Mouse (Mus musculus) right cerebral cortex, adult 2 months (tissue): ENCODE measurements around the gene Ercc5.
A peak's percentile ranks its signal among the peaks of the same experiment; 100 is the strongest.

Source experiments
- DNase-seq, 2 experiments: peaks; one replicate each; pipeline ENCODE4 v3.0.0; 2021 to 2022; ENCODE audit warnings: low spot score in 2 of 2

Ercc5 gene

DNA sequence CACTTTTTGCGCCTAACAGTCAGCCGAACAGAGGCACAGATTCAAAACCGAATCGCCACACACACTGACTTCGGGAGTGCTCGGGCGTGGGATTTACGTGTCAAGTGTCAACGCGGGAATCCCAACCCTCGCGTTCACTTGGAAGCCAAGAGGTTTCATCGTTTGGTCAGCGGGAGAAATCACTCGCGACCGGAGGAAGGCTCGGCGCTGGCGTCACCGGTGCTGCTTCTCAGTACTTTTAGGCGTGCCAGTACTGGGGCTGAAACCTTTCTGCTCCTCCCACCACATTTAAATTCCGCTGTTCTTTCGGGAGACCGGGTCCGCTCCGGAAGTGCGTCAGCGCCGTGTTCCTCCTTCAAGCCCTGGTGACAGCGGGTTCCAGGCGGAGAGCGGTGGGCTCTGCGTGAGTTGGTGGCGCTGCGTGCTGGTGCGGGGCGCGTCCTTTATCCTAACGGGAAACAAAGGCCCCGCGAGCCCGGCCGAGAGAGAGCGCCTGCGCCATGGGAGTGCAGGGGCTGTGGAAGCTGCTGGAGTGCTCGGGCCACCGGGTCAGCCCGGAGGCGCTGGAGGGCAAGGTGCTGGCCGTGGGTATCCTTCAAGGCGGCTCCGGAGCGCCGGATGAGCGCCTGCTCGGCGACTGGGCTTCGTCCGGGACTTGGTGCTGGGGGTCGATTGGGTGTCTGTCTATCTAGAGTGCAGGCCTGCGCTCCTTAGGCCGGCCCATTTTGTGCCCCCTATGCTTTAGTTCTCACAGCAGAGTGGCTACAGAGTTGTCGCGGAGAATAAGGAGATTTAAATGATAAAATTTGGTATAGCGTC lies at the start of gene Ercc5:
Gene Ercc5 (plus strand): TSS at position 182 of the 819 bp plus-strand sequence.
- DNase-seq, result peak; percentile 86 to 89

DNA sequence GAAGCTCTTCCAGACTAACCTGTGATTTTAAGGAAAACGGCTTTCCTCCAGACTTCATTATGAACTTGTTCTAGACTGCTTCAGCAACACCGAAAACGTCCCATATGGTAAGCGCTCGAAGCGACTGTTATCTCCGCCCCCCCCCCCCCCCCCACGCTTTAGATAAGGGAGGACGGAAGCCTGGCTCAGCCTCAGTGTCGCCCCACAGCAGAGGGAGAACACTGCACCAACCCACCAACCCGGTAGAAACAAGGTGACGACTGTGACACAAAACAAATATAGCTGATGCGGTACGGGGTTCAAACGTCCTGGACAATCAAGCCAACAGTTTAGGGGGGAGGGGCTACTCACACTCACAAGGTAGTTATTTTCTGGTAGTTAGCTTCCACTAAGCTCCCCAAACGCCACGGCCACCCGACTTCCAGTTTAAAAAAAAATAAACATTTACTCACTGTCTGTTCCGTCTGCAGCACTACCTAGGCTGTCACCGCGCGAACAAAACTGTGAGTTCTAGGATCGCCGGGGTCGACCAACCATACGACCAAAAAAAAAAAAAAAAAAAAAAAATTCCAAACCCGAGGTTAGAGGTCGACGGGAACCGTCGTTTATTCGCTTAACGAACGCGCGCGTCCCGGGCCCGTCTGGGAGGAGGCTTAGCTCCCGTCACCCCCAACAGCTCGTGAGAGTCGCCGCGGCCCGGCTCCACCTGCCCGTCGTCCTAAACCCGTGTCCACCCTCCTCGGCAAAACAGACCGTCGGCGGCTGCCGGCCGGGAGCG lies 45.9 kb upstream of the Ercc5 start:
- DNase-seq, result peak; percentile 13 to 17

DNA sequence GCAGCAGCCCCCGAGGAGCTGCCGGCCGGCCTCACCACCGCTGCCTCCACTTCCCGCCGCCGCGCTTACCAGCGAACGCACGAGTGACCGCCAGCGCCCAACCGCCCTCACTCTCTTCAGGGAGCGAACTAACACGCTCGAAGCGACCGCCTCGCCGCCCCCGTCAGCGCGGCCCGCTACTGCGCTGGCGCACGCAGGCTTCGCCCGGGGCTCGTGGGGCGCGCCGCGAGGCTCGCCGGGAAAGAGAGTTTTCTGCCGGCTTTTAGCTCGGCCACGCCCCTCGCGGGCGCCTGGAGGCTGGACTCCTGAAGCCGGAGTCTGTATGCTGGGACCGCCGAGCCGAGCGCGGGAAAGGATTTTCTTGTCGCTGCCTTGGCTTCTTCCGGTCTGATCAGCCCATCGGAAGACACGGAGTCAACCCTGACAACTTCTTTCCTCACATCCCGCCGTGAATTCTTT lies 45.3 kb upstream of the Ercc5 start, which contains the start of gene Tex30:
Gene Tex30 (minus strand): TSS at position 183 of the 459 bp plus-strand sequence.
- peak; percentile 93 to 94 for DNase-seq

DNA sequence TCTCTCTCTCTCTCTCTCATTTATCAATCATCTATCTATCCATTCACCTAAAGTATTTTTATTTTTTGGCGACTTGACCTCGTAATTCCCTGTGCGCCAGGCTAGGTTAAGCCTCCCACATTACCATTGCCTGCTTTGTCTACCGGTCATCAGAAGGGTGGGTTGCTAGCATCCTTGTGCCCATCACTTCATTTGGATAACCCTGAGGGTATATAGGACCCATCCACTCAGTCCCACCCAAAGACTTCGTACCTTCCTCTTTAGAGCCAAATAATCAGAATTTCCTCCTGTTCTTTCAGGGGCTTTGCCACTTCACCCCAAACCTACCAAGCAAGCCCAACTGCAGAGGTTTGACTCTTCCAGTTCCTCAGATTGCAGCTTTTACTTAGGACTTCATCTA lies 44.6 kb upstream of the Ercc5 start:
- no peak for DNase-seq

DNA sequence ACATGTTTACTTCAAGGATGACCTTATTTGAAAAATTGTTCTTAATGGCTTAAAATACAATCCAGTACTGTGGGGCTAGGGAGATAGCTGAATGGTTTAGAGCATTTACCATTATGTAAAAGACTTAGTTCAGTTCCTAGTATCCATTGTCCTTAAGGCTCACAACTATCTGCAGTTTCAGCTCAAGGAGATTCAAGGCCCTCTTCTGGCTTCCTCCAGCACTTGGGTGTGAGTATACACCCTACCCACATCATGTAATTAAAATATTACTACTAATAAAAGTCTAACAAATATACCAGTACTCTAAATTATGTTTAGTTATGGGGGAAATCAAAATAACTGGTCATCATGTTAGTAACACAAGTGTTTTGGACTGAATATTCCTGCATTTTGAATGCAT lies 30.0 kb upstream of the Ercc5 start:
- no peak for DNase-seq

DNA sequence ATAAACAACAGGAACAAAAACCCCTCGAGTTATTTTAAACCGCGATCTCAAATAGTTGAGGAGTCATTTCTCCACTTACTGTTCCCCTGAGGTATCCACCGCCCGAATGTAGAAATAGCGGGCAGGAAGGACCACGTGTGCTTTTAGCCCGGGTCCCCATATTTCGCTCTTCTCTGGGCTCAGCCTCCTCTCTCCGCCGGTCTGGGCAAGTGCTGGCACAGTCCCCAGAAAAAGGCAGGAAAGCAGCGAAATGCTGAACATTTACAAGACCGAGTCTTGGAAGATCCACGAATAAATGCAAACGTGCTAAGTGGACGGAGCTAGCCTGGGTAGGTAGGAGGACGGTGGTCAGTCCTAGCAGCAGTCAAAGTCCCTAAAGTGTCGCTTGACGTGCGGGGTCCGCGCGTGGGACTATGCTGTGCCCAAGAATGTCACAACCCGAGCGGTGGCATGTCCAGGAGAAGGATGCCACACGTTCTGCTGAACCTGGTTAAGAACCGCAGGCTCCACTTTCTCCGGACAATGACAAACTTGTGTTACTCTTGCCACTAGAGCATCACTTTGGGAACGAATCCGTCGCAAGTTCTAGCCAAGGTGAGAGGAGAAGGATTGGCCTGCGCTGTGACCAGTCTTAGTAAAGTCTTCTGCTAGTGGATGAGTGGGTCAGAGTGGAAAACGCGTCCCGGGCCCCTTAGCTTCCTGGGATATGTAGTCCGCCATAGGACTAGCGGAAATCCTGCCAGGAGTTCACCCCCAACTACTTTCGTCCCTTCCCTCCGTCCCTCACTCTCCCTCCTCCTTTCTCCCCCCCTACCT lies 29.1 kb upstream of the Ercc5 start, which contains the start of the genes Kdelc1 and Bivm:
Gene Kdelc1 (minus strand): TSS at position 570 of the 816 bp plus-strand sequence.
Gene Bivm (plus strand): TSS at position 719 of the 816 bp plus-strand sequence.
- peak; percentile 90 to 91 for DNase-seq

DNA sequence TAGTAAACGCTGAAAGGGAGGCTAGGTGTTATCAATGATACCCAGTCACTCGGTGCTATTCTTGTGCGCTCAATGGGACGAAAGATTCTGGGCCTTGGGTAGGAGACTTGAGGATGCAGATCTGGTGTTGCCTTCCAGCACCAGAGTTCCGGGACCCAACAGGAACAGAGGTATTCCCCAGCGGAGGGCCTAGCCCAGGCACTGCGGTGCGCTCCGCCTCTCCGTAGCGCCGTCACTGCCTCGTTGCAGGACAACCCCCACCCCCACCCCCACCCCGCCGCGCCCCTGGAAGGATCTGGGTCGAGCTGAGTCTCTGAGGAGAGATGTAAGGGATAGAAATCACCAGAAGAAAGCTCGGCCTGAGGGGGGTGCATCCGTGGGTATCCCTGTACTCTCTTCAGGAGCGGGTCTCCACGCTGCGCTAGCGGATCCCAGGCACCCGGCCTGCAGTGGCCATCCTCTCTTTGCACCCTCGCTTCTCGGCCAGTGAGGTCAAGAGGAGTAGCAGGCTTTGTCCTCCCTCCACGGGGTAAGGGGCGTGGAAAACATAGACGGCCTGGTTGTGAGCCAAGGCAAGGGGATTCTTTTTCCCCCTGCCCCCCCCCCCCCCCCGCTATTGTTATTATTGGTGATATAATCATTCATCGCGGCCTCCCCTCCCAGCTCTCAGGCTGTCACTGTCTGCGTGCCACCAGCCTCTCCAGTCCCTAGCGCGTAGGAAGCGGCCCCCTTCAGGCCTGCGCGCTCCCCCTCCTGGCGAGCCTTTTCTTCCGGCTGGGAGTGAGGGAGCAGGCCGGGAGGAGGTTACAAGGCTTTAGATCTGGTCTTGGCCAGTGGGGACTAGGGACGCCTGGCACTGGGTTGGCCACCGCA lies 28.1 kb upstream of the Ercc5 start:
- DNase-seq, result peak; percentile 80

DNA sequence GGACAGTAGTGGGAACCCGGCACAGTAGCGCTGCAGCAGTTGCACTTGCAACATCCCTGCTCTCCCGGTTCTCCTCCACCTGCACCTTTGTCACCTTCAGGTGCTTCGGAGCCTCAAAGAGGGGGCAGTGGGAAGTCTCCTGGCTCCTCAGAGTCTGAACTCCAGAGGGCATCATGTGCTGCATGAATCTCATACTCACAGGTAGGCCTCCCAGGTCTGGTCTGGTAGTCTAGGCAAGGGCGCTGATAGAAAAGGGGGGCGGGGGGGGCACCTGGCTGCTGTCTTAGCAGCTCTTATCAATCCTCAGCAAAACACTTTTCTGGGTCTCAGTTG lies 27.5 kb upstream of the Ercc5 start:
- no peak for DNase-seq

DNA sequence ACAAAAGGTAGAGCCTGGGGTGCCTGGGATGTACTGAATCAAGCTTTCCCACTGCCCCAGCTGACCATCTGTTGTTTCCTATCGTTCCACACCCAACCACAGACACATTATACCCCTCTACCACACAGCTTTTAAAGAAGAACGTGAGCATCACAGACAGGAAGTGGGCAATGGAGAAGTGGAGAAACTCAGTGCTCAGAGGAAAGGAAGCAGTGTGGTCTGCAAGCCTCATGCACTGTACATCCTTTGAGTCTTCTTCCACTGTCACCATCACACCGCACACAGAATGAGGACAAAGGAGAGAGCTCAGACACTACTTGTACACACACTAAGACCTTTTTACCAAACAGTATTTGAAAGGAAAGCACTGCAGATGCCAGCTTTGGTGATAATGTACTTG lies 25.3 kb upstream of the Ercc5 start:
- DNase-seq, result no peak

DNA sequence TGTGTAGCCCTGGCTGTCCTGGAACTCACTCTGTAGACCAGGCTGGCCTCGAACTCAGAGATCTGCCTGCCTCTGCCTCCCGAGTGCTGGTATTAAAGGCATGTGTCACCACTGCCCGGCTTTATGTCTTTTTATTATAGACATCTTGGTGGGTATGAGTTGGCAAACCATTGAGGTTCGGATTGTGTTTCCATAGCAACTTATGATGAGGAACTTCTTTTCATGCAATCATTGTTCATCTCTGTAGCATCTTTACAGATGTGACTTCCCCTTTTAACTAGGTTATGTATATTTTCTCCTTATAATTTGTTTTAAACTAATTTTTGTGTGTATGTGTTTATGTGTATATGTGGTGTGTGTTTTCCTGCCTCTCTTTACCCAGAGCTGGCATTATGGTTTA lies 22.0 kb upstream of the Ercc5 start:
- DNase-seq, result no peak

DNA sequence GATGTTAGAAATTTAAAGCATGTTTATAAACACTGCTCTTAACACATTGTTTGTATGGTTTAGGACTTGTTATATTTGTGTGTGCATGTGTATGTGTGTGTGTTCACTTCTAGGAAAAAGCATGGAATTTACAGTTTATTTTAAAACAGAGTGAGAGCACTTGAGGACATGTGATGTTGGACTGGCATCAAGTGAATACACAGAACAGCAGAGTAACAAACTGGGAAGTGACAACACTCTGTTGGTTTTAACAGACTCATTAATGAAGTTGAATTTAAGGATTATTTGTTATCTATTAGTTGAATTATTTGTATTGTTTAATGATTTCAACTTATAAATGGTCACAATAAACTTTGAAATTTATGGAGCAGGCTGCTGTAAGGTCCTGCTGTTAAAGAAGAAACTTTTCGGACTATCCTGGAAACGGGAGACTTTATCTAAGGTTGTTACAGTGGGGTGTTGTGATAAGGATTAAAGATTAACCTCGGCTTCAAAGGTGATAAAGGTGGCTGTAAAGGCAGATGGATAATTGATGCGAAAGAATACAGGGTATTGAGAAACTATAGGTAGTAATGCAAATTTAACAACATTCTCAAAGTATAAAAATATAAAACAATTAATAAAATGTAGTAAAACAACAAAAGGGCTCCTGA lies 17.5 kb upstream of the Ercc5 start:
- no peak for DNase-seq

DNA sequence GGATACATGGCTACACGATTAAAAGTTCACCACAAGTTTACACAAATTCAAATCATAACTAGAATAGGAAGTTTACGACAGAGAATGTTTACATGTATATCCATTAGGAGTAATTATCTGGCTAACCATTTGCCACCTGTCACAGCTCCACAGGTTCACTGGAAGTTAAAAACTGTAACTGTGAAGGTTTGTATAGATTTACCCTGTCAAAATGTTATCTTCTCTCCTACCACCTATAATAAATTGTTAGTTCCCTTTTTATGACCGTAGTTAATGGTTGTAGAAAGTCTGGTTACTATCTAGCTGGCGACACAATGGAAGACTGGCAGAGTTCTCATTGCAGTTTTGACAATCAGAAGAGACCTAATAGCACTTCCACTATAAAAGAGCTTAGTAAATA lies 7.3 kb upstream of the Ercc5 start:
- no peak for DNase-seq

DNA sequence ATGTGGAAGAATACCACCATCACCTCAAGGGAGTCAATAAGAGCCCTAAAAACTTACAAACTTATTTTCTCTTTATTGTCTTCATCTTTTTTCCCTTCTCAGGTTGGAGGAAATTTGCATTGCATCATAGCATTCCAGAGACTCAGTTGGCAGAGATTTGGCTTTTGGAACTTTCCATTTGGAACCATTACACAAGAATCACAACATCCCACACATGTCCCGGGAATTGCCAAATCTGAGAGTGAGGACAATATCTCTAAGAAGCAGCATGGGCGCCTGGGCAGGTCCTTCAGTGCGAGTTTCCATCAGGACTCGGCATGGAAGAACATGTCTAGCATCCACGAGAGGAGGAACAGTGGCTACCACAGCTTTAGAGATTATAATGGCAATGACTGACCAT lies 4.8 kb upstream of the Ercc5 start:
- DNase-seq, result no peak

DNA sequence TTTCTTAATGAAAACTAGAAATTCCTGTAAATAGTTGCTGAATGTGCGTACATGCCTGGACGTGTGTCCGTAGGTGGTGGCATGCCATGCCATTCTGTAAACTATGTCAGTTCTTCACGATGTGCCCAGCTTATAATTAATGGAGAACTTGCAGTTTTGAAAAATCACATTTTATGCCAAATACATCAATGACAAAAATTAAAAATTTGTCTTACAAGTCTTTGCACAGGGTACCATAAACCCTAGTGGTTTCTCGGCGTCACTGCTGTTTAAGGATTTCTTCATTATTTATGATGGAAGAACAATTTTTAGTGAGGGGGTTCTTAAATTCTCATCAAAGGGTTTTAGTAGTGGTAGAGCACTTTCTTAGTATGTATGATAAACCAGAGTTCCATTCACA lies 1.2 kb downstream of the Ercc5 start:
- DNase-seq, result no peak

DNA sequence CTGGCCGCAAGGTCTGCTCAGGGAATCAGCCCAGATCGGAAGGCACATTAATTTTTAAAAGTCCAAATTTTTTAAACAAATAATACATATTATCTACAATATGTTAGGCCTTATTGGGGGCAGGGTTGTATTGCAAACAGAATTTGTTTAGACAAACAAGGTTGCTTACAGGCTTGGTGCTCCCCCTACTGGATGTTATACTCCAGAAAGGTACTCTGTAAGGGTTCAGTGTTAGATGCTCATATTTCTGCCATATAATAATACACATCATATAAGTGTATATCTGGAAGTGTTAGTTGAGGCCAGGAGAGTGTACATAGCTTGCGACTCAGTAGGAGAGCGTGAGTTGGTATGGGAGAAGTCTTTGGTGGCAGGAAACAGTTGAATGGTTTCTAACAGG lies 7.7 kb downstream of the Ercc5 start:
- no peak for DNase-seq

DNA sequence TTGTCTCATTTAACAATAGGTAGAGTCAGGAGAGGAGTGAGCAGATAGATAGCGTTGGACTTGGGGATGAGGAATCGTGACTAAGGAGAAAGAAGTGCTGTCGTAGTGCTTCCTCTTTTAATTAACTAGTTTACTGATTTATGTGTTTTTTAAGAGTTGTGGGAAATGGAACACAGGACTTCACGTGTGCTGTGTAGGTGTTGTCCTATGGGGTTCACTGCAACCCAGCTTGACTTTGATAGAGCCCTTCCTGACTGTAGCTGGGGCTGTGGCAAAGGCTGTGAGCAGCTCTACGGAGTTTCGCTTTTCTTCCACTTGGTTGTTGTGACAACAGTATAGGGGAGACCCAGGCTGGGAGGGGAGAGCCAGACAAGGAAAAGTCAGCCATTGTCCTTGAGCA lies 10.8 kb downstream of the Ercc5 start:
- DNase-seq, result no peak

DNA sequence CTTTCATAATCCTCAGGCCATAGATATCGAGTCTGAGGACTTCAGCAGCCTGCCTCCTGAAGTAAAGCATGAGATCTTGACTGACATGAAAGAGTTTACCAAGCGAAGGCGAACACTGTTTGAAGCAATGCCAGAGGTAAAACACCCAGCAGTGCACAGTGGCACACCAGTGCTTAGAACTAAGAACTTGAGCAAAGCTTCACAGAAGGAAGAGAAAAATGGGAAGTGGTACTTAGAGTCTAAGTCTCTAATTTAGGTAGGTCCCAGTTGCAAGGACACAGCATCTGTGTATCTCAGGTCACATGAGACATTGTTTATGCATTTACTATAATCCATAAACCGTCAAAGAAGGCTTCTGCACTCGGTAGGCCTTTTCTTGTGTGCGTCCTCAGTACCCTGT lies 14.3 kb downstream of the Ercc5 start:
- no peak for DNase-seq

DNA sequence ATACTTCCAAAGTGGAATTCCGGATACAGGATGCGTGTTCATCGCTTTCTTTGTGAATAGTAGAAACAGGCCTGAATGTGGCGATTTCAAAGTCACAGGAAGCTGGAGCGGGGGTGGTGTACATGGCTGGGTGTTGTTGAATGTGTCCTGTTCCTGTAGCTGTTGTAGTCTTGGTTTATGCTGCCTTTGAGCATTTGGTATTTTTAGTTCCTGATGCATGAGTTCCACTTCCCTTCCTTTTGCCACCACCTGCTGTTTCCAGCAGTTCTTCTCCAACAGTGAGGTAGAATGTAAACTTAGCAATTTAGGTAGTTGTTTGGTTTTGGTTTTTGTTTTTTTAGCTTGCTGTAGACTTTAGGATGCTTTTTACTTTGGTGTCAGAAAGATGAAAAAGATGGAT lies 14.8 kb downstream of the Ercc5 start:
- no peak for DNase-seq

DNA sequence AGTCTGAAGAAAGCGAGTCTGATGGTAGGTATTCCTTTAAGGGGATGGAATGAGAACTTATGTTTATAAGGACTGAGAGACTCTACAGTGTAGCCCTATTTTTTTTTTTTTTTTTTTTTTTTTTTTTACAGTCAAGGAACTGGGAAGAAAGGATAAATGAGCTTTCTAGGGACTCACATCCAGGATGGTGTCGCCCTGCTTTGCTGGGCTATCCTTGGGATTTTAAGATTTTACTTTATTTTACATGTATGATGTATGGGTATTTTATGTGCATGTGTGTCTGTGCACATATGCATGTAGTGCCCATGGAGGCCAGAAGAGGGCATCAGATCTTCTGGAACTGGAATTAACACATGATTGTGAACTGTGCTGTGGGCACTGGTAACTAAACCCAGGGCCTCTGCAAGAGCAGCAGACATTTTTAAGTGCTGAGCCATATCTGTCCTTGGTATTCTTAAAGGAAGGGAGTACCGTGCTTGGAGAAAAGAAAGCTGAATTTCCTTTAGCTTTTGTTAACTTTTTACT lies 20.4 kb downstream of the Ercc5 start:
- DNase-seq, result no peak

DNA sequence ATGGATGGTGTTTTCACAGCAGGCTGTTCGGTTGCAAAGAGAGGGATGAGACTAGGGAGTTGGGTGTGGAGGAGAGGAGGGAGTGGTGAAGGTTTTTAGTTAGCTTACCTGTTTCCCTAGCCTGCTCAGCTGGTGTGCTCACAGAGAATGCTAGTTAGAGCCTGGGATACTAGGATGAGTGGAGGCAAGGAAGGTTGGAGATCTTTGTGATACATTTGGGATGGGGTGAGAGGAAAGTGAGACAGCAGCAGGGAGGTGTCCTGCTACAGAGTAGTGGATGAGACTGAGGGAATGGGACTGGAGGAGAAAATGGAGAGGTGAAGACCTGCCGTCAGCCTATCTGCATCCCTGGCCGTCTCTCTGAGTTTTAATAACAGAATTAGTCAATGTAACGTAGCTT lies 25.1 kb downstream of the Ercc5 start:
- DNase-seq, result no peak
